Mouse (Mus musculus): ENCODE results near the gene Zc3h4.
A peak's percentile ranks its signal among the peaks of the same experiment; 100 is the strongest.

Zc3h4 gene

GRCm38 (mm10) chr7:16401991-16402431 is 1.3 kb downstream of the Zc3h4 start:
- DNase-seq: peak; percentile 33

DNA sequence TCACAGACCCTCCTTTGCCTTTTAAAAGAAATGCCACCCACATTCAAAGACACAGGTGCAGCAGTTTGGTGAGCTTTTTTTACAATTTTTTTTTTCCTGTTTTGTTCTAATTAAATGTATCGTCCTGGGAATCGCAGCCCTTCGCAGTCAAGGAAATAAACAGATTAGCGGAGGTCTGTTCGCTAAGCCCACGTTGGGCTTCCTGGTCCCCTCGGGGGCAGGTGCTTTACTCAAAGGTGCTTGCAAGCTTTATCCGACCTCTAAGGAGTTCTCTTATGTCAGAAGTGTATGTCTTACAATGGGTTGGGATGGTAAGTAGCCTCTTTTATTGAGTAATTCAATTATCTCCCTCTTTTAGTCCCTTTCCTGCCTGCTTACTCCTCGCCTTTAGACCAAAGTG is 1.7 kb downstream of the Zc3h4 start:
- no peak for DNase-seq

DNA sequence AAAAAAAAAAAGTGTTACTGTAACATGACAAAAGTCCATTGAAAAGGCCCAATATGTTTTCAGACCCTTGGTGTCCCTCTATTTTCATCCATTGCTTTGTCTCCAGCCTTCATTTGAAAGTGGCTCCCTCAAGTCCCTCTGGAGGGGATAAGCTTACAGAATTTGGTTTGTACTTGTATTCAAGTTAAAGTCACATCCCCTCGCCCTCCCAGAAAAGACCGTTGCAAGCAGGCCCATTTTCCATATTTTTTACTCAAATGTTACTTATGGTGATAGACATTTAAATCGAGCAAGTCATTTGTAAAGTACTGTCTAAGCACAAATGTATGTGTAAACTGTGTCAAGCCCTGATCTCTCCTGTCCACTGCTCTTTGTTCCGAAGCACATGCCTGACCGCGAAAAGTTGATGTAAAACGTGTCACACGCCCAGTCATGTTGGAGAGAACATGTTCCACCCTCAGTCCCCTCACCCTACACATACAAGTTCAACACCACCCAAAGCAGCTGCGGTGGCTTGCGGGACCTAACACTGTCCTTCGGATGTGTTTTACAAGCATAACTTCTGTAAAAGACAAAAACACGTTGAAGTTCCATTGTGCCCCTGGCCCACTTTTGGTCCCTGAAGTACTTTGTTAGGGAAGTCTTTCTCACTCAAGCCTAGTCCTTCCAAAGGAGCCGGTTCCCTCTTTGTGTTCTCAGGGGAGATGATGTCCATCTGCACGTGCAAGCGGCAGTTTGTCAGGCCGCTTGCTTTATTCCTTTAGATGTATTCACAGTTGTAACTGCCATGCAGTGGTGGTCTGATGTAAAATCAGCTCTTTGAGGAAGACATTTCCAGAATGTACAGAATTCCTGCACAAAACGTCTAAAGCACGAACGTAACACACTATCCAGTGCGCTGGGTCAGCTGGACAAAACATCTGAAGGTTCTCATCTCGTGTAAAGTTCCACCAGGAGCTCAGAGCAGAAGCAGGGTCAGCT is 2.5 kb downstream of the Zc3h4 start:
- DNase-seq: no peak

GRCm38 (mm10) chr7:16404315-16405072 is 3.8 kb downstream of the Zc3h4 start:
- DNase-seq: no peak

DNA sequence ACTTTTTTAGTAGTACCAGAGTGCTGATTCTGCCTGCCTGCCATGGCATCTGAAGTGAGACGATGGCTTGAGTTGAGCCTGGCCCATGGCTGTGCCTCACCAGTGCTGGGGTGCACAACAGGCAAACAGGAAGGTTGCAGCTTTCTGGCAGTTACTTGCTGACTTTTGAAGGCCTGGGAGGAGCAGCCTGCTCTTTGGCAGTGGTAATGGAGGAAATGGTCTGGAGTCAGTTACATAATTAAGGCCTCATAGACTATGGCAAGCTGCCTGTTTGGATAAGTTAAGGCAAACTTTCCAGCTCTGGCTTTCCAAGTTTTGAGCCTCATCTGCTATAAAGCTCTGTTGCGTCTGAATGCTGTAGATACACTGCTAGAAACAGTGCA is 4.4 kb downstream of the Zc3h4 start:
- DNase-seq: no peak

GRCm38 (mm10) chr7:16405516-16406351 is 5.0 kb downstream of the Zc3h4 start:
- DNase-seq: peak; percentile 58

DNA sequence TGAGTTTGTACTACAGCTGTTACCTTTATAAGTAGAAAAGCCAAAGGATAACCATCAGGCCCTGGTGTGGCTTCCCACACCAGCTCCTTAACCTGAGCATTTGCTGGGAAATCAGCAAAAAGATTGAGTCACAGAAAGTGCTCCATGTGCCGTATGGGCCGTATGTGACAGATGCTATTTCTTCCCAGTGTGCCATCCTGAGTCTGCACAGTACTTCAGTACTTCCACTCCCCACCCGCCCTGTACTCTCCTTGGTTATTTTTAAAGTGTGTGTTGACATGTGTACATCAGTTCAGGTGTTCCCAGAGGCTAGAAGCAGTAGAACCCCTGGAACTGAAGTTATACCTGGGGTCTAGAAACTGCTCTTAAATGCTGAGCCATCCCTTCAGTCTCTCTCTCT is 6.3 kb downstream of the Zc3h4 start:
- peak; percentile 40 for DNase-seq

GRCm38 (mm10) chr7:16411100-16411499 is 10.4 kb downstream of the Zc3h4 start:
- DNase-seq: no peak

GRCm38 (mm10) chr7:16412220-16412896 is 11.6 kb downstream of the Zc3h4 start:
- DNase-seq: no peak

DNA sequence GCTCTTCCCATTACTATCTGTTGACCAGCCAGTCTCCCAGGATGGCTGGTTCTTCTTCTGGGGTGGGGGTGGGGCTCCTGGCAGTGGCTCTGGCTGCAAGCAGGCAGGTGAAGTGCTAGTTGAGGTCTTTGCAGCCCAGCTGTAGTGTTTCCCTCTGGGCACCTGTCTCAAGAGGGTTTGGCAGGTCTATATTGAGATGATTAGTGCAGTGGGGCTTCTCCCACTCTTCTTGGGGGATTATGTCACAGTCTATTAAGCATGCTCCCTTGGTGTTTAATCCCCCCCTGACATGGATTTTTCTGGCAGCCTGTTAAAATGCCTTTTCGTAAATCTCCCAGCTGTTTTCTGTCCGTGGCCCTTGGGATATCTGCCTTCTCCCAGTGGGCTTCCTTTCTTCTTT is 12.2 kb downstream of the Zc3h4 start:
- no peak for DNase-seq

DNA sequence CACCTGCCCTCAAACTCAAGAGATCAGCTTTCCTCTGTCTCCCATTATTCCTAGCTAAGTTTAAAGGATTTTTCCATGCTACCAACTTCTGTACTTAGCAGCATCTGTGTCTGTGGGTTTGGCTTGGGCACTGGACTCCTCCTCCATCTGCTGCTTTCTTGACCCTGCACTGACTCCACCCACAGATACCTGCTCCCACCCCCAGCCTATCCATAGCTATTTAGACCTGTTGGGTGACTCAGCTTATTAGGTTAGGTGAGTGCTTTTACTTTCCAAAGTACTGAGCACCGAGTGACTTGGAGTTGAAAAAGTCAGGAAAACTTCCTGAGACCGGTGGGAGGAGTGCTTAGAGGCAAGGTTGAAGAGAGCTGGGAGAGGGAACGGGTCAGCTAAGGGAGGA is 14.7 kb downstream of the Zc3h4 start:
- DNase-seq: no peak

DNA sequence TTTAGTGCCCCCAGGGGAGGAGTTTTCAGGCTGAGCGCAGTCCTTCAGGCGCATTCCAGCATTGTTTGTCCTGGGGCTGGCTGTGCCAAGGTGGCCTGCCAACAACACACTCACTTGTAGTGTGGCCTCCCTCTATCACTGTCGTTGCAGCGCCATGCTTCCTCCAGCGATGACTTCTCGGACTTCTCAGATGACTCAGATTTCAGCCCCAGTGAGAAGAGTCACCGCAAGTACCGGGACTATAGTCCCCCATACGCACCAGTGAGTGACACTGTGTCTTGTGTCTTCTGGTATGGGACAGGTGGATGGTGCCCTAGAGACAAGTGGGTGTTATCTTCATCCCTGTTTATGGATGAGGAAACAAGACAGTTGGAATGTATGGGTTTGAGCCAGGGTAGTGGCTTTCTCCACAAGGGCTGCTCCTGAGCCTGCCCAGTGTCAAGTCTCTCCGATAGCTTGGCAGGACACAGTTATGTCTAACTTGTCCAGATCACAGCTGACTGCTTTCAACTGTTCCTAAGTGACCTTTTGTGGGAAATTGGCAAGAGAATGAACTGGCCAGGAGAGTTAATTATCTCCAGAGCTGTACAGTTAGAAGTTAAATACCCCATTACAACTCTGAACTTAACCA is 16.5 kb downstream of the Zc3h4 start:
- no peak for DNase-seq

GRCm38 (mm10) chr7:16418713-16419112 is 18.0 kb downstream of the Zc3h4 start:
- DNase-seq: no peak

DNA sequence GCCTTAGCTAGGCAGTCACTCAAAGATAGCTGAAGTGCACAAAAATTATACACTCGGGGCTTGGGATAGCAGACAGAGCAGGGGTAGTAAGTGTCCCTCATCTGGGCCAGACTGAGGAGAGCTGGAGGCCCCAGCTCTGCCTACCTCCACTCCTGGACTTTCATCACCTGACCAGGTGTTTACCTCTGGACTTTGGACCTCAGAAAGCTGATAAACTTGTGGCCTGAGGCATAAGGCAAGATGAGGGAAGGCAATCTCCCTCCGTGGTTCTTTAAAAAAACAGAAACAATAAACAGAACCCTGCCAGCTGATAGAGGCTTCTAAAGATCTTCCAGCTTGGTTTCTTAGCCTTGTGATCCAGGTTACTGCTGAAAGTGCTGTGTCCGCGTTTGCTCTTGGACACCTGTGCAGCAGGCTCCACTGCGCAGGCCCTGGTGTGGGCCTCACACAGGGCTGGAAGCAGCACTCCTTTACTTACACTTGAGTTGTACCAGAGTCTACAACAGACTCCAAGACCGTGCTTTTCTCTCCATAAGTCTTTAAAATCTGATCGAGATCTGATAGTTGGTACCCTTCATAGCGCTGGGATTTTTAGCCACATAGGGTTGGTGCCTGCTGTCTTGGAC is 19.9 kb downstream of the Zc3h4 start:
- no peak for DNase-seq

- no peak for DNase-seq
These were observed 21.6 kb downstream of the Zc3h4 start for GRCm38 (mm10) chr7:16422222-16422856.

DNA sequence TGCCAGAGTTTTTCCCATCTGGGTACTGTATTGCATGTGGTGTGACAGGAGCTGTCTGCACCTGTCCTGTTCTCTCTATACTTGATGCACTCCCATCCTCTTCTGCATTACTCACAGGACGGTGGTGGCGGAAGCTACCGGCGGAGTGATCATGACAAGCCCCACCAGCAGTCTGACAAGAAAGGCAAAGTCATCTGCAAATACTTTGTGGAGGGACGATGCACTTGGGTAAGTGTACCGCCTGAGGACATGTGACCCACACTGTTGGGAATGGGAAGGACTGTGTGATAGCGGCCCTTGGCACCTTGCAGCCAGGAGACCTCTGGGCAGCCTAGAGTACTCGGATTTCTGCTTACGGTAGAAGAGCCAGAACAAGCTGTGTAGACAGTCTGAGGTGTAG is 23.0 kb downstream of the Zc3h4 start:
- no peak for DNase-seq

- no peak for DNase-seq
These were observed 25.0 kb downstream of the Zc3h4 start for GRCm38 (mm10) chr7:16425721-16426120.

- DNase-seq: peak; percentile 48
These were observed 25.5 kb downstream of the Zc3h4 start for GRCm38 (mm10) chr7:16426129-16426729.

DNA sequence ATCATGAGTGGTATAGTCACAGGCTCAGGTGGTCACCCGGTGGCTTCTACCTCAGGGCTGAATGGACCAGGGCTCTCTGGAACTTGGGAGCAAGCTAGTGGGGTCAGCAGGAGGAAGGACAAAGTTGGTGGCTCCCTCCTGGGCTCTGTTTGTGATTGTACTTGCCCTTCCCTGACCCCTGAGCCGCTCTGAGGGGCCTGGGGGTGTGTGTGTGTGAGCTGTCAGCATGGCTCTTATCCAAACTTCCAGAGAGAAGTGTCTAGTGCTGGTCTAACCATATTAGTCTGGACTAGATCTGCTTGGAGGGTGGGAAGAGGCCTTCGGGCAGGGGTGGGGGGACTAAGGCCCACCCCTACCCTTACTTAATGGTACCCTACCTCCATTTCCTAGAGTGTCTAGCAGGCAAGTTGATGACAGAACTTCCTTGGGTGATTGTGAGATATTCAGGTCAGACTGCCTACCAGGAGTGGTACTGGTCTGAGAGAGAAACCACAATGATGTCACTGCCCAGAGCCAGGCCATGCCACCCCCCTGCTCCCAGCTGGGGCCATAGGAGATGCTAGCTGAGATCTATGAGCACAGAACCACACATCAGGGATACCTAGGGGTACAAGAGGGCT is 32.8 kb downstream of the Zc3h4 start:
- no peak for DNase-seq

- DNase-seq: no peak
These were observed 34.4 kb downstream of the Zc3h4 start for GRCm38 (mm10) chr7:16435088-16435487.

Measured in layer of hippocampus, adult 9-11 months (tissue).